8 mouse cellular contexts compared by ENCODE assay signal in genomic region chr7:100608130-100608741, GRCm38 (mm10). TPM values are rescaled to one million over a fixed set of nuclear protein-coding genes. Genes with fewer than 3 reads are reported as not detected.
DNase-seq lines count a peak whose midpoint lies in the region; ATAC-seq and TF ChIP-seq lines count a peak whose summit lies in the region.

Mrpl48 (minus strand) TSS chr7:100608301.

- H3K4me2 ChIP-seq in lung, embryonic 15.5 days, result peak within 1 kb of the TSS; percentile 63

- H3K9me3 ChIP-seq in lung, embryonic 15.5 days, result no peaks in the 10 kb centered on the region

- 1% methylated on average over 43 of the region's 43 CpGs for WGBS in lung, embryonic 15.5 days

- DNase-seq in Patski (ENCODE audit: low read depth, low spot score), result no peak
- peak; percentile 83 for DNase-seq in cerebellum, adult 9-11 months
- DNase-seq in frontal cortex, postnatal 10 days (ENCODE audit: low spot score in 2 of 2), result peak; percentile 53 to 64
- DNase-seq in layer of hippocampus, adult 9-11 months, result peak; percentile 62
- peak; percentile 51 for DNase-seq in ovary, adult 18-20 months (ENCODE audit: low spot score)
- DNase-seq in urinary bladder, postnatal 14 days (ENCODE audit: low spot score), result peak; percentile 59

- H3K27ac ChIP-seq in lung, embryonic 15.5 days, result peak within 1 kb of the TSS; percentile 99

- ATAC-seq in Patski, result peak; percentile 44
- ATAC-seq in hematopoietic stem cell, adult 5-6 weeks (replicated peaks in 1 of 2; ENCODE audit: insufficient read depth in 1 of 2, low FRiP score in 2 of 2, low TSS enrichment in 1 of 2, low read depth in 1 of 2, poor library complexity in 2 of 2, severe bottlenecking in 2 of 2), result no peak
- ATAC-seq in lung, embryonic 15.5 days (ENCODE audit: borderline replicate concordance, extremely low read depth, low FRiP score, low TSS enrichment), result peak; percentile 33

- in situ Hi-C loops in Patski (cut with MboI; ENCODE audit: low pct_unique_long_range_greater_than_20kb), result no loop called here

- H3K4me3 ChIP-seq in lung, embryonic 15.5 days, result peak within 1 kb of the TSS; percentile 100

- CTCF ChIA-PET in Patski (lab: Charles Lee), result interaction anchor here (1.0 to 2.7 kb wide), 2 partner anchors 15 to 24 kb away, joined by 3 to 17 read pairs; no protein-coding TSS in a partner anchor

- POLR2A ChIA-PET in Patski (lab: Charles Lee), result no interaction called here

- TF ChIP-seq CTCF in Patski (IDR thresholded peaks at IDR 0.05), result no peak

- H3K36me3 ChIP-seq in lung, embryonic 15.5 days, result no peaks in the 10 kb centered on the region

- peaks cover 15% of the 10 kb centered on the region; the same call in 1 of the 2 replicates for H3K4me1 ChIP-seq in lung, embryonic 15.5 days

- H3K9ac ChIP-seq in lung, embryonic 15.5 days, result peak within 1 kb of the TSS; percentile 100

- no peaks in the 10 kb centered on the region for H3K27me3 ChIP-seq in Patski
- no peaks in the 10 kb centered on the region for H3K27me3 ChIP-seq in lung, embryonic 15.5 days

RNA-seq across cellular contexts. Expression of gene Mrpl48, which starts in this region (rescaled TPM):
- polyA plus RNA-seq in Patski (2021), result 25.3 TPM
- total RNA-seq in hematopoietic stem cell, adult 5-6 weeks (2017), result 90.1 and 90.3 TPM in 2 replicates
- polyA plus RNA-seq in lung, embryonic 15.5 days (2015; fragmentation: Nextera tagmentation; extraction: Ambion mirVana), result 77.0 and 82.1 TPM in 2 replicates

Comparison
In these comparisons a context has a peak if more than half of its experiments do, and no peak if none do; other contexts are left out.
1. ATAC-seq: peak in Patski (single experiment) and lung, embryonic 15.5 days (single experiment); none in hematopoietic stem cell, adult 5-6 weeks (0 of 2).